Mouse (Mus musculus): ENCODE data around the gene Angel1.

DNA sequence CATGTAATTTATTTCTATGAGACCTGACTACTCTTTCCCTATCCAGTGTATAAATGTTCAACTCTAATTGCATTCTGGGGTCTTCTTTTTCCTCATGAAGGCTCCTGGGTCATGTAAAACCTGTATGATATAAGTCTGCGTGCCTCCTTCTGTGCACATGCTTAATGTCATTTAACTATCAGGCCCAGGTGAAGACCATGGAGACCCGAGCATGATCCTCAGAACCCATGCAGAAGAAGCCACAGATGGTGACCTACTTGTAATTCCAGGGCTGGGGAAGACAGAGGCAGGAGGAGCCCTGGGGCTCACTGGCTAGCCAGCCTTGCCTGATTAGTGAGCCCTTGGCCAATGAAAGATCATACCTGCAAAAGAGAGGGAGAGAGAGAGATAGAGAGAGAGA, 65.8 kb downstream of the Angel1 start:
- TF ChIP-seq EP300 (IDR thresholded peaks at IDR 0.05; ENCODE audit: insufficient read depth, low read depth, low read length) (no peak), CTCF (IDR thresholded peaks at IDR 0.05) (no peak), POLR2A (IDR thresholded peaks at IDR 0.05; ENCODE audit: insufficient read depth, low read depth, low read length) (no peak)

Measured in heart, adult 2 months (tissue).